Mouse (Mus musculus): Measurements from ENCODE around the gene 4930469K13Rik.

The 4930469K13Rik gene

DNA sequence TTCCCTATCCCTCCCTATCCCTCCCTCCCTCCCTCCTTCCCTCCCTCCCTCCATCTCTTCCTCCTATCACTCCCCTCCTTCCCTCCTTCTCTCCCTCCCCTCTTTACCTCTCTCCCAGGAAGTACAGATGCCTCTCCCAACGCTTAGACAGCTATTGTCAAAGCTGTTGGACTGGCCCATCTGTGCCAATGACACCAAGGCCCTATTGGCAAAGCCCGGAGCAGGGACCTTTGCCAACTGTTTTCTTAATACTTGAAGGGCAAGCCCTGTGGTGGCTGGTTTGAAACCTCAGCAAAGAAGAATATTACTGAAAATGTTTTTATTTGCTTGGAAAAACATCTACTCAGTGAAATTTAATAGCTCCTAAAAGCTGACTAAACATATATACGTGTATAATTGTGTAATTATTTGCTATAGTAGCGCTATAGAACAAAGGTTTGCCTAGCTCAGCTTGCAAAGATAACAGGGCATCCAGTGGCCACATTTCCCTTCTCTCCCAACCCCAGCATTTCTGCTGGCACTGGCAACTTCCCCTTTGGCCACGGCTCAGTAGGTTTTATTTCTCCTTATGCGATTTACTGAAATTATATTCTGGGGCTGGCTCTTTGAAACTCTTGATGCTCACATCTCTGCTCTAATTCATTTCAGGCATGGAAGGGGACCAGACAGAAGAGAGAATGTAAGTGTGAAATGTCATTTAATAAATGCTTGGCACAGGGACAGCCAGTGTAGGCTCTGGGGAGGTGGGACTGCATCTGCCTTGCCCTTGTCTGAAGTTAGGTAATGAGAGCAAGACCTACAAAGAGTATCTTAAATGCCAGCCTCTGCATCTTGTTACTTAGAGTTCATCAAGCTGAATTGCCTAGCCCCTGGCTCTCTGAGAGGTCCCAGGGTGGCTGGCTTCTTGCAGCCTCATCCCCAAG lies 18.6 kb downstream of the 4930469K13Rik start:
- DNase-seq (ENCODE audit: low read depth, low spot score) = no peak

DNA sequence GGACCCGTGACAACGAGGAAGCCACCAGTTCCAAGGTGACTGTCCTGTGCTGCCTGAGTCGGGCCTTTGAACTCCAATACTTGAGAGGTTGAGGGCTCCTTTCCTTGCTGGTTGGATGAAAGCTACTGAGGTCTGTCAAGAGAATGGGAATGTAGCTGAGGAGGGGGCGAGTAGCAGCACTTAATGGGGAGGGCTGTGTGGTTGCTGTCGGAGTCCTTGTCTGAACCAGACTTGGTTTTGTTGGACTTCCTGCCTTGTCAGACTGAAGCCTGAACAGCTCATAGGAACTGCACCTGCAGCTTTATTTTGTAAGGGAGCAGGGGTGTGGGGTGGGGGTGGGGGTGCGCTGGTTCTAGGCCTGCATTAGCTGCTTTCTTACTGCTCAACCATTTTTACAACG lies 19.8 kb downstream of the 4930469K13Rik start:
- no peak for DNase-seq (ENCODE audit: low read depth, low spot score)

DNA sequence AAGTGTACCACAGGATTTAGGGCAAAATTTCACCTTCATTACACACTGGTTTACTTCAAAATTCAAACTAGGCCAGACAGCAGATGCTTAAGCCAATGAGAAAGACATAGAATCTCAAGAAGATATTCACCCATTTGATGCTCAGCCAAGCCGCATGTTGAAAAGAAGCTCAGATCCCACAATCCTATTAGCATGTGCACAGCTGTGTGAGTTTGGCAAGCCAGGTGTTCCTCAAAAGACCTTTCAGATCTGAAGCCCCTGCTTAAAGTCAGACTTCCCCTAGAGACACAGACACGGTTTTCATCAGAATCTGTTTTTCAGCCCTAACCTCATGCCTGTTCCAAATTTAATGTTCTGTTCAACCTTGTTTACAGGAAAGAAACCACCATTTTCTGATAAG lies 20.5 kb downstream of the 4930469K13Rik start:
- no peak for DNase-seq (ENCODE audit: low read depth, low spot score)

DNA sequence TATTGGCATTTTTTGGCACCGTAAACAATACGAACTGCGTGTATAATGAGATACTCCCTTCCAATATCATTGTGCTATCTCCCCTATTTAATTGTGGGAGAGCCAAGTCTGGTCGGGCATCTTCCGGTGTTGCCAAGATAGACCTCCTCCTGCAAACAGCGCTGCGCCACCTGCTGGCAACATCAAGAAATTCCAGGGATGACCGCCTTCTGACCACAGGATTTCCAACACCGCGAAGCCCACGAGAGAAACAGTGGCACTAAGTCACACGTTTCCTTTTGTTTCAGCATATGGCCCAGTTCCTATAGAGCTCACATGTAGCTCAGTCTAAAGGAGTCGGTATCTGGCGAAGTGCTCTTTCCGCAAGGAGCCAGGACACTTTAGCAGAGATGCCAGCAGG lies 24.6 kb downstream of the 4930469K13Rik start:
- DNase-seq (ENCODE audit: low read depth, low spot score) = no peak

DNA sequence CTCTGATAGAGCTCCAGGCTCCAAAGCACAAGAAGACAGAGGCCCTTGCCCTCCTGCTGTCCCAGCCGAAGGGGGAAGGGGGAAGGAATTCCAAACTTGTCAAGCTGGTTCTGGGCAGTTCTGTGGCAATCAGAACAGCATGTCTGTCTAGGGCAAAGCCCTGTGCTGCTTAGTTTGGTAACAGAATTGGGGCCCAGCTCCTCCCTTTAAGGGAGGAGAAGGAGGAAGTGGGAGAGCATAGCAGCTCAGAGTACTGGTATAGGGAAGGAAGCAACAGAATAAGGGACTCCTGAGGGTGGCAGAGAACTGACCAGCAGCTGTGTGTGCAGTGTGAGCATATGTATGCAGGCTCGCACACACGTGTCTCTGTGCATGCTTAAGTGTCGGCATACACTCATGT lies 26.0 kb downstream of the 4930469K13Rik start:
- no peak for DNase-seq (ENCODE audit: low read depth, low spot score)

DNA sequence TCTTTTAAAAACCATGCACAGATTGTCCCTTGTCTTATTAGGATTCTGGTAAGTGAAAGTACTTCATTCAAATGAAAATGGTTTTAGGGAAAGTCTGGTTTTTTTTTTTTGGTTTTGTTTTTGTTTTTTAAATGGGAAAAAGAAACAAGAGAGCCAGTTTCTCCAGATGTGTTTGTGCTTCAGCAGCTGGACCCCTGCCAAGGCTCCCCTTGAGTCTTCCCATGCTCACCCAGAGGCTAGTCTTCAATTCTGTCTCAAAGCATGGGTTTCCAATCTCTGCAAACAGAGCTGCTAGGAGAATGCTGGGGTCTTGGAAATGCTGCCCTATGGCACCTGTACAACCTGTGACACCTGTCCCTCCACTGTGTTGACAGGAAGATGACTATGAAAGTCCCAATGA lies 27.8 kb downstream of the 4930469K13Rik start:
- DNase-seq (ENCODE audit: low read depth, low spot score) = no peak

DNA sequence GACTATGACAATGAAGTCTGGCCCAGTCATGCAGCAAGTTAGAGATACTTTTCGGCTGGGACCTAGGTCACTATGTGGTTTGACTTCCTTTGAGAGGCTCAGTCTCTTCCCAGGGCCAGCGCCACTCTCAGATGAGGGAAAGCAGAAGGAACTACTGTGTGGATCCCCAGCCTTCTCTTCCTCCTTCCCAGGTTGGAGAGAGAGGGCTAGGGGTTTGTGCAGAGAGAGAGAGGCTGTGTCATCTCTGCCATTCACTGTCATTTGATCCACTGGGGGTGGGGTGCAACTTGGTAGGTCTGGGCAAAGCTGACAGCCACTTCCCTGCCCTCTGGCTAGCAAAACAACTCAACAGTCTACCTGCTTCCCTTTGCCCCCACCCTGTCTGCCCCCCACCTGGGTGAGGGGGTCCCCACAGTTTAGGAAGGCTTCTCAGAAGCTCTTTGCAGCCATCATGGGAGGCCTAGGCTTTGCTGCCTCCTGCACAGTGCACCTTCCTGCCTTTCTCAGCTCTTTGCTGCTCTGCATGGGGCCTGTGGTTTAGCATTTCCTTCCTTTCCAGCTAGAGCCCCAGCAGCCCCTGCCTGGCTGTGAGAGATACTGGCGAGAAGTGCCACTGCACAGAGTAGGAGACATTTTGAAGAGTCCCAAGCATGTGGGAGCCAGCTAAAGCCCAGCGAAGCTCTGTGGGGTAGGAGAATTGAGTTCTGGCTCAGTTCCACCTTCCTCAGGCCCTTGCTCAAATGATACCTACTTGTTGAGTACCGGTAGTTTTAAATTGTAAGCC lies 34.5 kb downstream of the 4930469K13Rik start:
- DNase-seq (ENCODE audit: low read depth, low spot score) = no peak

DNA sequence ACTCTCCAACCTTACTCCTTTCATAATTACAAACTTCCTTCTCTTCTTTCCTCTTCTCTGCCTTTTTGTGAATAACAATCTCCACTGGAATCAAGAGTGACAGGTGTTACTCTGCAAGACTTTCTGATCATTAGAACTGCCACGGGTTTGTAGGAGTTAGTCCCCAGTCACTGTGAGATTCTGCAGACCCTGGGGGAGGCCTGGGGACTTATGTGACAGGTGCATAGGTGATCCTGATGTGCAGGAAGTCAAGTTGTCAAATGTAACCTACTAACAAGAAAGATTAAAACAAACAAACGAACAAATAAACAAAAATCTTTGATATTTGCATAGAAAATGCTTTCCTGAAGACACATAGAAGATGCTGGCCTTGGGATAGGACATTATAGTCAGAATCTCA lies 35.1 kb downstream of the 4930469K13Rik start:
- no peak for DNase-seq (ENCODE audit: low read depth, low spot score)

DNA sequence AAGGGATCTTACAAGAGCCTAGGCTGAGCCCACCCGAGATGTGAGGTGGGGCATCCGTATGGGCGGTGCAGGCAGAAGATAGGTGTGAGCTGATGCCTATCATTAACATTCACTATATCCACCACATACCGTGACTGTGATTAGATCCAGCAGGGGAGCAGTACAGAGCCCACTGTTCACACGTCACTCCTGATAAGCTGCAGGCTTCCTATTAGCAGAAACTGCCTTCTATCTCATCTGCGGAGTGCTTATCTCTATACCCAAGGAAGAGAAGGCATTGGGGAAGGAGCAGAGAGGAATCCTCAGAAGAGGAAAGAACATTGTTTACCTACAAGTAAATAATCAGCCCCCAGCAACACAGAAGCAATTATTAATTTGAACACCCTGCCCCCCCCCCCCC lies 36.6 kb downstream of the 4930469K13Rik start:
- no peak for DNase-seq (ENCODE audit: low read depth, low spot score)

DNA sequence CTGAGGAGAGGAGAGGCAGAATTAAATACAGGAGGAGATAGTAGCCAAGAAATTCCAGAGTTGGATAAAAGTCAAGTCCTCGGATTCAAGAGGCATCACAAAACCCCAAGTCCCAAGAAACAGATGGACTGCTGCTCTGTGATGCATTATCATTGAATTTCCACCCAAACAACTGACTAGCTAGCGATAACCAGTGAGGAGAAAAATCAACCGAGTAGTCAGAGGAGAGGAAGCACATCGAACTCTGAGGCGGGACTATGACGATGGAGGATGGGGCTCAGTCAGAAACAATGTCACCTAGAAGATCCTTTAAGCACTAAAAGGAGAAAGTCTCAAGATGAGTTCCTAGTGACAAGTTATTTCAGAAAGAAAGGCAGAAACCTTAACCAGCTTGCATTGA lies 39.4 kb downstream of the 4930469K13Rik start:
- no peak for DNase-seq (ENCODE audit: low read depth, low spot score)

DNA sequence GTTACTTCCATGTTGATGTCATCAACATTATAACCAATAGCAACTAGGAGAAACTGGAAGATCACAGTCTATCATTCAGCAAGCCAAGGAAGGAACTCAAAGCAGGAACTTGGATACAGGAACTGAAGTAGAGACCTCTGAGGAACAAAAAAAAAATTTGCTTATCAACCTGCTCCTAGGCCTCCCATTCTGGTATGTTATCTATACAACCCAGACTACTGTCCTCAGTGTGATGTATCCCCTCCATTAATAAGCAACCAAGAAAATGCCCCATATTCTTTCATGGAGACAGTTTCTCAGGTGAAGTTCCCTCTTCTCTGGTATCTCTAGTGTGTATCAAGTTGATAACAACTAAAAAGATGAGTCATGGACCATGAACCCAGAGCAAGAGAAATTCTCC lies 40.0 kb downstream of the 4930469K13Rik start:
- no peak for DNase-seq (ENCODE audit: low read depth, low spot score)

DNA sequence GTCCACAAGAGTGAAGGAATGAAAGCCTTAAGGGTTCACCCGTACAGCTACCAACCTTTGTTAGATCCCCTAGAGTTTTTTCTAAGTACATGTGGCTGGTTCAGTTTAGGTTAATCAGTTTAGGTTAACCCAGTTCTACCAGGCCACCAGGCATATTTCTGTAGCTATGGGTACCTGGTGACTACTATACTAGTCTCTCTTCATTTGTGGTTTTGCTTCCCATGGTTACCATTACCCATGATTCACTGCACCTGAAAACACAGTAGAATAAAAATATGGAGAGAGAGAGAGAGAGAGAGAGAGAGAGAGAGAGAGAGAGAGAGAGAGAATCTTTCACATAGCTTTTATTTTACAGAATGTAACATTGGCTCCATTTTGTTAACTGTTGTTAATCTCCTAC lies 41.6 kb downstream of the 4930469K13Rik start:
- DNase-seq (ENCODE audit: low read depth, low spot score) = no peak

DNA sequence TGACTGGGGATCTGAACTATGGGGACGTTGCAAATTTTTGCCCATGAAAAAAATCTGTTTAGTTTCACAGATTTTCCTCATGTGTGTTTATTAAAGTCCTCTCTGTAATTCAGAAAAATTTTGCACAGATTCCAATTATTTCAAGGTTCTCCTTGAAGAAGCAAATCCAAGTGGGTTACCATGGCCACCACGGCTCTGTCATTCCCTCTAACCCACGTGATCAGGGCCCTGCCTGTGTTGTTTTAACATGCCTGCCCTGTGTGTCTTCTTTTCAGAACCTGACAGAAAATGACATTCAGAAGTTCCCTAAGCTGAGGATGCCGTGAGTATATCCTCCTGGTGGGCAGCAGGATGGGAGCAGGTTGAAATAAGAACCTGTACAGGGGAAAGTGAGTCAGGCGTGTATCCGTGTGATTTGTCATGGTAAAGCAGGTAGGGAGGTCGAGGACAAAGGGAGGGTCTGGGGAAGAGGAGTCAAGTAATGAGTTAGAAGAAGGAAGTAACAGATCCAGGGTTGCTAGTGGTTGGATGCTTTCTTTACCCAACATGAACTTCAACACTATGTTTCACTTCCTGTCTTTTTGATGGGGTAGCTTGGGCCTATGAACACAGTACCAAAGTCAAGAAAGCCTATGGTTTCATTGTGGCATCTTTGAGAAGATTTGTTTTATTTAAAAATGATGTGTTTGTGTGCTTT lies 44.2 kb downstream of the 4930469K13Rik start:
- no peak for DNase-seq (ENCODE audit: low read depth, low spot score)

DNA sequence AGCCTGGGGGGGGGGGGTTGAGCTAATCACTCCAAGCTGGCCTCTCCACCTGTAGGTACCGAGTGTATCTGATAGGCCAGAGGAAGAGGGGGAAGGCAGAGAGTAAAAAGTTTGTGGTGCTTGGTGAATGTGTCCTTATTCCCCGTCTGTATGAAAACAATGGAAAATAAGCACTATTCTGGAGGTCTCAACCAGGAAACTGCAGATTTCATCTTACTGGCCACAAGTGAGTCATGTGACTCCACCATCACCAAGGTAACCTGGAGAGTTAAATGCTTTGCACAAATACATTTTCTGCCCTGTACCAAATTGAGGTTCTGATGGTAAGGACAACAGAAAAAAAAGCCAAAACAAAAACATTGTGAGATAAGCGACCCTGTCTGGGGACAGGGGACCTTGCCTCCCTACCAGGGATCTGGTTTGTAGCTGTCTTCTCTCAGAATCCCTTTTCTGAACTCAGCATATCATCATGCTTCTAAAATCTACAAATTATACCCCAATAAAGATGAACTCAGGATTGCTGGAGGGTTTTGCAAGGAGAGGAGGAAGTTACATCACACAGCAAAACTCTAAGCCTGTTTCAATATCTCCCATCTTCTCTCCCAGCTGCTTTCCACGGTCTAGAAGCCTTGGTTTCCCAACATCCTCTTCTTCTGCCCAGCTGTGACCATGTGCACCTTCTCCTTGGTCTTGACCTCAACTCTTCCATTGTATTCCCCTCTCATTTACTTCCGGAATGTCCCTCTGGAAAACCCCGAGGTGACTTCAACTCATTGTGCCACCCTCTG lies 45.1 kb downstream of the 4930469K13Rik start:
- no peak for DNase-seq (ENCODE audit: low read depth, low spot score)

DNA sequence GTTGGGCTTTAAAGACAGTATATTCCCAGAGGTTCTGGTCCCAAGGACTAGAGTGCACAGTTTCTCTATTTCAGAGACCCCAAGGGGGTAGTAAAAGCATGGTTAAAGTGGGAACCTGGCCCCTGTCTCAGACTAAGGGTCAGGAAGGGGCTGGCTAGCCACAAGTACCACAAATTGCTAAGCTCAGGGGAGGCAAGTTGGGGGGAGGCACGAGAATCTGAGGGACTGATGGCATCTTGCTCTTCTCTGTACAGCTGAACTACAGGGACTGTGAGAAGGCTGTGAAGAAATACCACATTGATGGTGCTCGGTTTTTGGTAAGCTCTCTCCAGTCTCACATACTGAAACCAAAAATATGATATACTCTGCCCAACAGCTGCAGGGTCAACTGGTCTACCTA lies 47.7 kb downstream of the 4930469K13Rik start:
- no peak for DNase-seq (ENCODE audit: low read depth, low spot score)

DNA sequence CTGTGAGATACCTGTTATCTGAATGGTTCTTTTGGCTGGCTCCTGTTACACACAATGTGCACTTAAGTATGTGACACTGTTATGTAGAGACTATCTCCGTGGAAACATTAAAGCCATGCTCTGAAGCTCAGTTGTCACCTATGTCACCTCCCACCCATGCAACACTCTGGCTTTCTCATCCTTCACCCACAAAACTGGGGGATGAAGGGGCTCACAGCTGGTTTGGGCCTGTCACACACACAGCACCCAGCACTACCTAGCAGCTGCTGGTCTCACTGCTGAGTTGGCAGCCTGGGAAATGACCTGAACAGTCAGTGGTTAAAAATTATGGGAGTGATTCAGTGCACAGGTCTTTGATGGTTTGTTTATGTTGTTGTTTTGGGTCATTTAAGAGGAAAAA lies 48.3 kb downstream of the 4930469K13Rik start:
- DNase-seq (ENCODE audit: low read depth, low spot score) = no peak

DNA sequence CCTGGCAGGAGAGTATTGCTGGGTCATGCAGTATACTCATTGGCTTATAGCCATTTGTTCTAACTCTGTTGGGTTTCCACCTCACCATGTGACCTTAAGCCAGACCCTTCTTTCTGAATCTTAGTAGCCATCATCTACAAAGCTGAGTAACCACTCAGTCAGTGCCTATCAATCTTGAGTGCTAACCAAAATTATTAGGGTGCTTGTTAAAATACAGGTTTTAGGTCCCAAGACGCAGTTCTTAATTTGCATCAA lies 49.3 kb downstream of the 4930469K13Rik start:
- no peak for DNase-seq (ENCODE audit: low read depth, low spot score)

DNA sequence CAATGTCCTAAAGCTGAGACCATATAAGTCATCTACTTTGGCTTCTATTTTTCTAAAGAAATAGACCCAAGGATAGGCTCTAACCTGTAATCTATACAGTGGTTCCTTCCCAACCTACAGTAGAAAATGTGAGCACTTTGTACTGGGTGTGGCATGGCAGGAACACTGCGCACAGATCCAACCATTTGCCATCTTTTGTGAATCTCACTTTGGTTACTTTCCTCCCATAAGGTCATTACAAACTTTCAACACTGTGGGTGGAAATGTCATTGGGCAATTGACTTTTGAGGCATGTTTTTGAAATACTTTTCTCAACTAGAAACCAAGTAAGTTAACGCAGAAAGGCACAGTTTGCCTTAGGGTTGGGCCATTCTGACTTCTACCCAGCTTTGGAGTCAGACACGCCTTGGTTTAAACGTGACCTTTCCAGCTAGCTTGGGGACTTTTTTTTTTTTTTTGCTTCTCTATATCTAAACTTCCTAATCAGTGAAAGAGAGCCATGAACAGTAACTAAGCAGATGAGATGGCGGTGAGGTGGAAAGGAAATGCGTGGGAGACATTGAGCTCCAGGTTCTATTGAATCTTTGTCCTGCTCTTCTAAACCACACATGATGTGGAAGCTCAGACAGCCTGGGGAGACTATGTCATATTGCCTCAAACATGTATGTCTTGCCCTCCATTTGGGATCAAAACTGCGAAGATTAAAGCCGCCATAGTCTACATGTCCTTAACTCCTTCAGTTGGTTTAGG lies 49.8 kb downstream of the 4930469K13Rik start:
- no peak for DNase-seq (ENCODE audit: low read depth, low spot score)

DNA sequence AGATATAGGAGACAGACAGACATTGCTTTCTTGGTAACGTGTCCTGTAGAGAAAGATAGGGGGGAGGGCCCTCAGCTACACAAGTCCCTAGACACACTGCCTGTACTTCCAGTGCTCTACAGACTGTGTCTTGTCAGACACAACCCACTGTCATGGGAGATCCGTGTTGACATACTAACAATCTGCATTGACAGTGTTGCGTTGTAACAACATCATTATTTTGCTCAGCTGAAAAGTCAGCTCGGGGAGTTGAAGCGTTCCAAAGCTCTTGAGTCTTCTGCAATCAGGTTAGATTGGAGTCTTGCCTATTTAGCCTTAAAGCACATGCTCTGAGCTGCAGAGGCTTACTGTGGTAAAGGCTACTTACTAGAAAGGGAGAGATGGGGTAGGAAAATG lies 50.8 kb downstream of the 4930469K13Rik start:
- DNase-seq (ENCODE audit: low read depth, low spot score) = no peak

DNA sequence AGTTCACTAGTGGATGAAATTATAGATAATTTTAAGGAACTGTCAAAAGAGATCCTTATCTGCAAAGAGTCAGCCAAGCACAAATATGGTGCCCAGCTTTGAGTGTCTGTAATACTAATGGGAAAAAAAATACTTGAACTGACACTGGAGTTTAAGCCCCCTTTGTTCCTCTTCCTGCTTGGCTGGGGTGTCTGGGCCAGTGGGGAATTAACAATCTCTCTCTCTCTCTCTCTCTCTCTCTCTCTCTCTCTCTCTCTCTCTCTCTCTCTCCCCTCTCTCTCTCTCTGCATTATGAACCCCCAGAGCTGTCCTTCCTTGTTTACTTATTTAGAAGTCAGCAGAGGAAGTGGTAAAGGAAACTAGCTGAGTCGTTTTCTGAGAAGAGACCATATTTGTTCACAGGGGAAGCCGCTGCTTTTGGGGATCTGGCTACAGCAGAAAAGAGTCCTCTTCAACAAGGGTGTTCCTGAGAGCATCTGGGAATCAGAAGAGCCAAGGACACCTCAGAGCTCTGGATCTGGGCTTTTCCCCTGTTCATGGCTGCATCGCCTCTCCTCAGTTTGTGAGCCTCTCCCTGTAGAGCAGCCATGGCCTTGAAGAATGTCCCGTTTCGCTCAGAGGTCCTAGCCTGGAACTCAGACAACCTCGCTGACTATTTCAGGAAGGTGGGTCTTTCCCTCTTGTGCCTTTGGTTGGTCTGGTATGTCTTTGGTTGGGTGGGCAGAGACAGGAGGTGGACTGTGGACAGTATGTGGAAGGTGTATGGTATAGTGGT lies 51.4 kb downstream of the 4930469K13Rik start, which contains the start of gene Lcp2:
Lcp2 (plus strand) TSS at position 154 of the 775 bp plus-strand sequence.
- no peak for DNase-seq (ENCODE audit: low read depth, low spot score)
